Mouse (Mus musculus): Measurements from ENCODE around the gene Fbxo45.

- TF ChIP-seq CTCF (IDR thresholded peaks at IDR 0.05; ENCODE audit: low read depth, low read length) = no peak
- TF ChIP-seq POLR2AphosphoS5 (IDR thresholded peaks at IDR 0.05; ENCODE audit: insufficient replicate concordance, low read depth, low read length) = no peak
These were observed 28.1 kb upstream of the Fbxo45 start for GRCm38 (mm10) chr16:32275041-32275440.

Data from G1E (cell line).